Mouse (Mus musculus): Measurements from ENCODE around the gene Pheta2.

DNA sequence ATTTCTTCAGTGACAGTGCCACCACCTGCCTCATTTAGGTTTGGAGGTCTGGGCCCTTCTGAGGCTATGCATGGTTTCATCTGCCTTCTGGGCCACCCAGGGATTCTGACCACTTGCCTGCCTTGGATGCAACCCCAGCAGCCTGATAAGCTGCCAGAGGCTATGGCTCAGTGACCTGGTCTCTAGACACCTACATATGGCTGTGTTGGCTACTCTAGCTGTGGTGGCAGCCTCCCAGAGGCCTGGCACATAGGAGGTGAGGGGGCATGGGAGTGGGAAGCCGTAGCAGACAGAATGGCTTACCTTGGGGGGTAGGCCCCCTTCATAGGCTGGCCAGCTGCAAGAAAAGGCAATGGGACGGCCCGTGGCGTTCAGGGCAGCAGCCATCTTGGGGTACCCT, 3.5 kb upstream of the Pheta2 start:
- TF ChIP-seq POLR2A (IDR thresholded peaks at IDR 0.05; ENCODE audit: borderline replicate concordance, extremely low read depth, insufficient read depth, insufficient read length, poor library complexity, severe bottlenecking), result no peak
- no peak for TF ChIP-seq CTCF (IDR thresholded peaks at IDR 0.05; ENCODE audit: borderline replicate concordance, extremely low read depth, insufficient read depth, insufficient read length)
